Mouse (Mus musculus): Measurements from ENCODE around the gene Ift88. TPM values are rescaled to one million over a fixed set of nuclear protein-coding genes. Genes with fewer than 3 reads are reported as not detected.
A peak's percentile ranks its signal among the peaks of the same experiment; 100 is the strongest.

Ift88 gene
- polyA plus RNA-seq, 1 experiment from 2014 or later = 16.9 TPM

- no peaks in the 10 kb centered on the region for H3K9me3 ChIP-seq (replicated peaks; ENCODE audit: control insufficient read depth, low read length)
- WGBS = 68% methylated on average over 5 of the region's 5 CpGs
- ATAC-seq (replicated peaks; ENCODE audit: insufficient number of reproducible peaks, low FRiP score, low TSS enrichment, low read depth) (no peak), DNase-seq (ENCODE audit: low spot score) (no peak)
- H3K27me3 ChIP-seq (ENCODE audit: control insufficient read depth, insufficient read depth, low read length) = no peaks in the 10 kb centered on the region
- no peak overlapping the region for H3K27ac ChIP-seq (replicated peaks; ENCODE audit: low read depth, low read length)
- no peak overlapping the region for H3K4me2 ChIP-seq (ENCODE audit: low read depth, low read length)
- H3K4me3 ChIP-seq (ENCODE audit: low read depth, low read length) = no peak overlapping the region
- no peaks in the 10 kb centered on the region for H3K4me1 ChIP-seq (ENCODE audit: control insufficient read depth, insufficient read depth, low read length)
- H3K9ac ChIP-seq (replicated peaks; ENCODE audit: low read length) = no peak overlapping the region
- H3K36me3 ChIP-seq (replicated peaks; ENCODE audit: control insufficient read depth, insufficient read depth, low read depth, low read length) = no peaks in the 10 kb centered on the region
These were observed 31.6 kb upstream of the Ift88 start for GRCm38 (mm10) chr14:57392278-57392677.

- H3K9me3 ChIP-seq (replicated peaks; ENCODE audit: control insufficient read depth, low read length) = no peaks in the 10 kb centered on the region
- DNase-seq (ENCODE audit: low spot score) = no peak
- 75% methylated on average over 2 of the region's 2 CpGs for WGBS
- no peak overlapping the region for H3K9ac ChIP-seq (replicated peaks; ENCODE audit: low read length)
- ATAC-seq (replicated peaks; ENCODE audit: insufficient number of reproducible peaks, low FRiP score, low TSS enrichment, low read depth) = no peak
- no peak overlapping the region for H3K27ac ChIP-seq (replicated peaks; ENCODE audit: low read depth, low read length)
- no peaks in the 10 kb centered on the region for H3K4me1 ChIP-seq (ENCODE audit: control insufficient read depth, insufficient read depth, low read length)
- H3K4me3 ChIP-seq (ENCODE audit: low read depth, low read length) = no peak overlapping the region
- H3K27me3 ChIP-seq (ENCODE audit: control insufficient read depth, insufficient read depth, low read length) = no peaks in the 10 kb centered on the region
- no peaks in the 10 kb centered on the region for H3K36me3 ChIP-seq (replicated peaks; ENCODE audit: control insufficient read depth, insufficient read depth, low read depth, low read length)
- H3K4me2 ChIP-seq (ENCODE audit: low read depth, low read length) = no peak overlapping the region
These were observed 28.4 kb upstream of the Ift88 start for GRCm38 (mm10) chr14:57395470-57395869.

GRCm38 (mm10) chr14:57397221-57397620, 26.6 kb upstream of the Ift88 start:
- DNase-seq (ENCODE audit: low spot score) (no peak), ATAC-seq (replicated peaks; ENCODE audit: insufficient number of reproducible peaks, low FRiP score, low TSS enrichment, low read depth) (no peak)
- Histone ChIP-seq H3K4me2 (ENCODE audit: low read depth, low read length) (no peak overlapping the region), H3K4me3 (ENCODE audit: low read depth, low read length) (no peak overlapping the region), H3K27me3 (ENCODE audit: control insufficient read depth, insufficient read depth, low read length) (no peaks in the 10 kb centered on the region), H3K9me3 (replicated peaks; ENCODE audit: control insufficient read depth, low read length) (no peaks in the 10 kb centered on the region), H3K4me1 (ENCODE audit: control insufficient read depth, insufficient read depth, low read length) (no peaks in the 10 kb centered on the region), H3K36me3 (replicated peaks; ENCODE audit: control insufficient read depth, insufficient read depth, low read depth, low read length) (no peaks in the 10 kb centered on the region), H3K9ac (replicated peaks; ENCODE audit: low read length) (no peak overlapping the region), H3K27ac (replicated peaks; ENCODE audit: low read depth, low read length) (no peak overlapping the region)
- 81% methylated on average over 5 of the region's 5 CpGs for WGBS

- Histone ChIP-seq H3K27ac (replicated peaks; ENCODE audit: low read depth, low read length) (no peak within 1 kb of the TSS), H3K9ac (replicated peaks; ENCODE audit: low read length) (peak within 1 kb of the TSS; percentile 61), H3K9me3 (replicated peaks; ENCODE audit: control insufficient read depth, low read length) (no peaks in the 10 kb centered on the region), H3K27me3 (ENCODE audit: control insufficient read depth, insufficient read depth, low read length) (no peaks in the 10 kb centered on the region), H3K4me1 (ENCODE audit: control insufficient read depth, insufficient read depth, low read length) (no peaks in the 10 kb centered on the region), H3K4me2 (ENCODE audit: low read depth, low read length) (peak within 1 kb of the TSS; percentile 65), H3K4me3 (ENCODE audit: low read depth, low read length) (peak within 1 kb of the TSS; percentile 51), H3K36me3 (replicated peaks; ENCODE audit: control insufficient read depth, insufficient read depth, low read depth, low read length) (no peaks in the 10 kb centered on the region)
- peak; percentile 97 for DNase-seq (ENCODE audit: low spot score)
- 2% methylated on average over 43 of the region's 43 CpGs for WGBS
- ATAC-seq (replicated peaks; ENCODE audit: insufficient number of reproducible peaks, low FRiP score, low TSS enrichment, low read depth) = peak; percentile 98
These were observed 25.7 kb upstream of the Ift88 start, which contains the start of gene Cryl1 for GRCm38 (mm10) chr14:57398065-57398757. Cryl1 (minus strand) TSS chr14:57398529.

- DNase-seq (ENCODE audit: low spot score) (peak; percentile 26), ATAC-seq (replicated peaks; ENCODE audit: insufficient number of reproducible peaks, low FRiP score, low TSS enrichment, low read depth) (no peak)
- H3K36me3 ChIP-seq (replicated peaks; ENCODE audit: control insufficient read depth, insufficient read depth, low read depth, low read length) = no peaks in the 10 kb centered on the region
- H3K4me3 ChIP-seq (ENCODE audit: low read depth, low read length) = peak overlapping the region; percentile 51
- no peaks in the 10 kb centered on the region for H3K4me1 ChIP-seq (ENCODE audit: control insufficient read depth, insufficient read depth, low read length)
- WGBS = 15% methylated on average over 13 of the region's 13 CpGs
- H3K4me2 ChIP-seq (ENCODE audit: low read depth, low read length) = peak overlapping the region; percentile 65
- H3K9ac ChIP-seq (replicated peaks; ENCODE audit: low read length) = peak overlapping the region; percentile 44
- H3K27me3 ChIP-seq (ENCODE audit: control insufficient read depth, insufficient read depth, low read length) = no peaks in the 10 kb centered on the region
- H3K9me3 ChIP-seq (replicated peaks; ENCODE audit: control insufficient read depth, low read length) = no peaks in the 10 kb centered on the region
- no peak overlapping the region for H3K27ac ChIP-seq (replicated peaks; ENCODE audit: low read depth, low read length)
These were observed 24.9 kb upstream of the Ift88 start for GRCm38 (mm10) chr14:57398813-57399427.

- no peak overlapping the region for H3K27ac ChIP-seq (replicated peaks; ENCODE audit: low read depth, low read length)
- H3K27me3 ChIP-seq (ENCODE audit: control insufficient read depth, insufficient read depth, low read length) = no peaks in the 10 kb centered on the region
- DNase-seq (ENCODE audit: low spot score) (no peak), ATAC-seq (replicated peaks; ENCODE audit: insufficient number of reproducible peaks, low FRiP score, low TSS enrichment, low read depth) (no peak)
- no peak overlapping the region for H3K4me2 ChIP-seq (ENCODE audit: low read depth, low read length)
- H3K36me3 ChIP-seq (replicated peaks; ENCODE audit: control insufficient read depth, insufficient read depth, low read depth, low read length) = no peaks in the 10 kb centered on the region
- no peak overlapping the region for H3K4me3 ChIP-seq (ENCODE audit: low read depth, low read length)
- no peaks in the 10 kb centered on the region for H3K4me1 ChIP-seq (ENCODE audit: control insufficient read depth, insufficient read depth, low read length)
- no peak overlapping the region for H3K9ac ChIP-seq (replicated peaks; ENCODE audit: low read length)
- H3K9me3 ChIP-seq (replicated peaks; ENCODE audit: control insufficient read depth, low read length) = no peaks in the 10 kb centered on the region
These were observed 21.0 kb upstream of the Ift88 start for GRCm38 (mm10) chr14:57402815-57403214.

- DNase-seq (ENCODE audit: low spot score) (peak; percentile 67), ATAC-seq (replicated peaks; ENCODE audit: insufficient number of reproducible peaks, low FRiP score, low TSS enrichment, low read depth) (no peak)
- Histone ChIP-seq H3K4me1 (ENCODE audit: control insufficient read depth, insufficient read depth, low read length) (no peaks in the 10 kb centered on the region), H3K27me3 (ENCODE audit: control insufficient read depth, insufficient read depth, low read length) (no peaks in the 10 kb centered on the region), H3K4me3 (ENCODE audit: low read depth, low read length) (no peak overlapping the region), H3K27ac (replicated peaks; ENCODE audit: low read depth, low read length) (no peak overlapping the region), H3K4me2 (ENCODE audit: low read depth, low read length) (peak overlapping the region; percentile 26), H3K9ac (replicated peaks; ENCODE audit: low read length) (no peak overlapping the region), H3K36me3 (replicated peaks; ENCODE audit: control insufficient read depth, insufficient read depth, low read depth, low read length) (no peaks in the 10 kb centered on the region), H3K9me3 (replicated peaks; ENCODE audit: control insufficient read depth, low read length) (no peaks in the 10 kb centered on the region)
- 4% methylated on average over 12 of the region's 12 CpGs for WGBS
These were observed 16.5 kb upstream of the Ift88 start for GRCm38 (mm10) chr14:57407039-57407987.
